Mouse (Mus musculus) spleen, adult 18-20 months (tissue): Measurements from ENCODE around the gene Irgm1.
A peak's percentile ranks its signal among the peaks of the same experiment; 100 is the strongest.
"Not testable (repeated sequence)": the region's sequence is repeated elsewhere in the genome, so short reads cannot be mapped to it uniquely, and the experiment has no call there.

Source experiments
- DNase-seq, 2 experiments: peaks; one replicate each; pipeline ENCODE4 v3.0.0; 2022; ENCODE audit warnings: mixed read lengths in 2 of 2

The Irgm1 gene

GRCm38 (mm10) chr11:48833078-48833730 is 38.3 kb downstream of the Irgm1 start:
- no peak for DNase-seq

- DNase-seq, result no peak
Observed at GRCm38 (mm10) chr11:48831273-48831672, 40.2 kb downstream of the Irgm1 start.

GRCm38 (mm10) chr11:48830279-48830678 is 41.2 kb downstream of the Irgm1 start:
- DNase-seq, result no peak

- no peak for DNase-seq
Observed at GRCm38 (mm10) chr11:48827926-48828325, 43.6 kb downstream of the Irgm1 start.

- DNase-seq, result no peak
Observed at GRCm38 (mm10) chr11:48826752-48827096, 44.8 kb downstream of the Irgm1 start.

- not testable (repeated sequence) for DNase-seq
Observed at GRCm38 (mm10) chr11:48825979-48826751, 45.3 kb downstream of the Irgm1 start, which contains the start of the genes Trim7 and Gm12184. TSS of gene Trim7 (plus strand) at chr11:48826140. TSS of gene Gm12184 (minus strand) at chr11:48826655.

GRCm38 (mm10) chr11:48824311-48824830 is 47.1 kb downstream of the Irgm1 start:
- DNase-seq, result no peak

- peak; percentile 56 to 72 for DNase-seq
Observed at GRCm38 (mm10) chr11:48823536-48823972, 47.9 kb downstream of the Irgm1 start.

- no peak for DNase-seq
Observed at GRCm38 (mm10) chr11:48822768-48823512, 48.5 kb downstream of the Irgm1 start.

GRCm38 (mm10) chr11:48821299-48821698 is 50.2 kb downstream of the Irgm1 start:
- not testable (repeated sequence) for DNase-seq

- DNase-seq, result no peak
Observed at GRCm38 (mm10) chr11:48820308-48820674, 51.2 kb downstream of the Irgm1 start.

- DNase-seq, result no peak
Observed at GRCm38 (mm10) chr11:48819614-48820307, 51.7 kb downstream of the Irgm1 start.

- DNase-seq, result peak; percentile 64 to 79
Observed at GRCm38 (mm10) chr11:48818346-48818745, 53.1 kb downstream of the Irgm1 start.

GRCm38 (mm10) chr11:48817794-48818193 is 53.7 kb downstream of the Irgm1 start:
- DNase-seq, result no peak

- peak; percentile 99 for DNase-seq
Observed at GRCm38 (mm10) chr11:48816800-48817665, 54.5 kb downstream of the Irgm1 start, which contains the start of gene Trim41. TSS of gene Trim41 (minus strand) at chr11:48817353.

- peak; percentile 38 to 39 for DNase-seq
Observed at GRCm38 (mm10) chr11:48816281-48816781, 55.2 kb downstream of the Irgm1 start.

- no peak for DNase-seq
Observed at GRCm38 (mm10) chr11:48815851-48816250, 55.6 kb downstream of the Irgm1 start.

GRCm38 (mm10) chr11:48813782-48814181 is 57.7 kb downstream of the Irgm1 start:
- no peak for DNase-seq
